Mouse (Mus musculus): ENCODE results near the gene Megf6. TPM values are rescaled to one million over a fixed set of nuclear protein-coding genes. Genes with fewer than 3 reads are reported as not detected.

Megf6 gene
- polyA plus RNA-seq, 1 experiment from 2014 or later, result 9.6 TPM

GRCm38 (mm10) chr4:154226678-154227077, 56.1 kb downstream of the Megf6 start:
- Histone ChIP-seq H3K36me3 (no peaks in the 10 kb centered on the region), H3K4me2 (no peak overlapping the region), H3K4me3 (no peak overlapping the region), H3K9me3 (no peaks in the 10 kb centered on the region), H3K27ac (no peak overlapping the region), H3K4me1 (replicated peaks) (peaks cover 36% of the 10 kb centered on the region), H3K9ac (no peak overlapping the region), H3K27me3 (no peaks in the 10 kb centered on the region)
- no peak for ATAC-seq (ENCODE audit: low FRiP score)
- 82% methylated on average over 11 of the region's 11 CpGs for WGBS

- H3K27me3 ChIP-seq, result no peaks in the 10 kb centered on the region
- no peaks in the 10 kb centered on the region for H3K9me3 ChIP-seq
- H3K27ac ChIP-seq, result no peak overlapping the region
- H3K4me2 ChIP-seq, result no peak overlapping the region
- H3K4me1 ChIP-seq (replicated peaks), result peaks cover 38% of the 10 kb centered on the region
- no peak overlapping the region for H3K9ac ChIP-seq
- WGBS, result 62% methylated on average over 11 of the region's 11 CpGs
- ATAC-seq (ENCODE audit: low FRiP score), result no peak
- H3K4me3 ChIP-seq, result no peak overlapping the region
- H3K36me3 ChIP-seq, result no peaks in the 10 kb centered on the region
Observed at GRCm38 (mm10) chr4:154228336-154228735, 57.8 kb downstream of the Megf6 start.

- H3K27me3 ChIP-seq, result no peaks in the 10 kb centered on the region
- WGBS, result 97% methylated on average over 9 of the region's 9 CpGs
- no peak overlapping the region for H3K4me2 ChIP-seq
- H3K27ac ChIP-seq, result no peak overlapping the region
- H3K4me3 ChIP-seq, result no peak overlapping the region
- no peak for ATAC-seq (ENCODE audit: low FRiP score)
- no peaks in the 10 kb centered on the region for H3K9me3 ChIP-seq
- H3K9ac ChIP-seq, result no peak overlapping the region
- no peaks in the 10 kb centered on the region for H3K36me3 ChIP-seq
- peaks cover 25% of the 10 kb centered on the region for H3K4me1 ChIP-seq (replicated peaks)
Observed at GRCm38 (mm10) chr4:154229569-154229968, 59.0 kb downstream of the Megf6 start.

DNA sequence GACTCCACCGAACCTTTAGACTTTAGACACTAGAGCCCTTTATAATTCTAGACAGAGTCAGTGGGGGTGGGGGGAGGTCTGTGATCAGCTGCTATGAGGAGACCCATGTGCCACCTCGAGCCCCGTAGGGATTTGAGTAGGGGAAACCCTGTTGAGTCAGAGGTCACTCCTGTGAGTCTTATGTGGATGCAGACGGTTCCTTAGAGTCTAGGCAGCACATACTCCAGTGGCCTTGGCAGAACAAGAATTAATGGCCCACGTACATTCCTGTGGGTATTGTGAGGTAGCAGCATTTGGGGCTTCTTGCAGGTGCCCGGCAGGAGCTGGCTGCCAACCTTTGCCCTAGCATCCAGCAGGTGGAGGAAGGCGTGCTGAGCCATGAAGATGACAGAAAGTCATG, 60.9 kb downstream of the Megf6 start:
- no peak overlapping the region for H3K4me3 ChIP-seq
- WGBS, result 85% methylated on average over 7 of the region's 7 CpGs

DNA sequence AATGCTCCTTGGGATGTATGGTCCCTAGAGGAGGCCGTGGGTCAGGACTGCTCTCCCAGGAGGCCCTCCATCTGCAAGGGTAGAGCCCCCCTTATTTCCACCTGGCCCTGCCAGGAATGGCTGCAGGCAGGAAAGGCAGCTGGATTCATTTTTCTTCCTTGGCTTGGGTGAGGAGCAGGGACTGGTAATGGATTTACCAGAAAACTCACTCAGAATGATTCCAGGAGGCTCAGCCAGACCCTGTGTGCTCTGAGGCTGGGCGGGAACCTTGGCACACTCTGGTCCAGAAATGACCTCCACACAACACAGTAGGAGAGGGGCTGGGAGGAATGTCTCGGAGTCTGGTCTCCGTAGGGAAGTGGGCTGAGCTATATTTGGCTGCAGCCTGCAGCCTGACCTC, 61.8 kb downstream of the Megf6 start:
- ATAC-seq (ENCODE audit: low FRiP score), result no peak

More for the DNA sequence above, 60.9 kb downstream of the Megf6 start:
- Histone ChIP-seq H3K4me2 (no peak overlapping the region), H3K9ac (no peak overlapping the region), H3K27me3 (no peaks in the 10 kb centered on the region), H3K4me1 (replicated peaks) (peaks cover 21% of the 10 kb centered on the region), H3K9me3 (no peaks in the 10 kb centered on the region), H3K36me3 (no peaks in the 10 kb centered on the region), H3K27ac (no peak overlapping the region)
- no peak for ATAC-seq (ENCODE audit: low FRiP score)

DNA sequence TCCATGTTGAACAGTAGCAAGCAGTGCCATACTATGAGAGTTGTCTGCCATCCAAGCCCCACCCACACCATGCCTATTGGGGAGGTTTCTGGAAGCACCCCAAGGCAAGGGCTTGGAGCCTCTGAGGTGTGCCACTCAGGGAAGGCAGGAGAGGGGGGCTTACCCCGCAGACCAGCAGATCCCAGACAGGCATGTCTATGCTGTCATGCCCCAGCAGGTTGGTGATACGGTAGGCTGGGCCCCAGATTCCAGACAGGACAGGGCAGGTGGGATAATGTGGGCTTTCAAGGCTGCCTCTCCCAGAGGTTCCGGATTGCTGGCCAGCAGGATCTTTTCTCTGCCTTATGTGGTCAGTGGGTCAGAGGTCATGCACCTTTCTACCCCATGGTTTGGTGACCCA, 65.5 kb downstream of the Megf6 start:
- Histone ChIP-seq H3K4me2 (no peak overlapping the region), H3K27me3 (0 out of 2 replicates have a peak, but pooled peaks cover 6% of the 10 kb centered on the region), H3K27ac (no peak overlapping the region), H3K9me3 (no peaks in the 10 kb centered on the region), H3K4me3 (no peak overlapping the region), H3K4me1 (replicated peaks) (peaks cover 34% of the 10 kb centered on the region), H3K9ac (no peak overlapping the region), H3K36me3 (no peaks in the 10 kb centered on the region)
- WGBS, result 70% methylated on average over 3 of the region's 3 CpGs
- no peak for ATAC-seq (ENCODE audit: low FRiP score)

More for the DNA sequence above, 61.8 kb downstream of the Megf6 start:
- Histone ChIP-seq H3K4me3 (no peak overlapping the region), H3K9ac (no peak overlapping the region), H3K36me3 (no peaks in the 10 kb centered on the region), H3K27me3 (no peaks in the 10 kb centered on the region), H3K4me1 (replicated peaks) (peaks cover 30% of the 10 kb centered on the region), H3K27ac (no peak overlapping the region), H3K4me2 (no peak overlapping the region), H3K9me3 (no peaks in the 10 kb centered on the region)
- 69% methylated on average over 4 of the region's 4 CpGs for WGBS

DNA sequence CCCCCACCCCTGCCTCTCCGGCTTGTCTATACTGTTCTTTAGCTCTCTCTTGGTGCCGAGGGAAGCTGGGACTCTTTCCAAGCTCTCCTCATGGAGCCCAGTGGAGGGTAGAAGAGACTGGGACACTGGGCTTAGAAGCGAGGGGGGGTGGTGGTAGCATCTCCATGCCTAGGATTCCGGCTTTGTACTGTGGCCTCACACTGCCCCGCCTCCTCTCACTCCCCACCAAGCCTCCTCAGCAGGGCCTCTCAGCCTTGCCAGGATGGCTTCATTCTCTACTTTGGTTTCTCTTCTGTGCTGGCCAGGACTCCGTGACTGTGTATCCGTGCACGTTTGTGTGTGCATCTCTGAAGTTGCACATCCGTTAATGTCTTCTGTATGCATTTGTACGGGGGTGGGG, 66.4 kb downstream of the Megf6 start:
- Histone ChIP-seq H3K27ac (no peak overlapping the region), H3K36me3 (no peaks in the 10 kb centered on the region), H3K9ac (peak overlapping the region; percentile 43; the same call in 1 of the 2 replicates), H3K9me3 (no peaks in the 10 kb centered on the region), H3K4me1 (replicated peaks) (peaks cover 25% of the 10 kb centered on the region), H3K27me3 (0 out of 2 replicates have a peak, but pooled peaks cover 6% of the 10 kb centered on the region), H3K4me2 (peak overlapping the region; percentile 46), H3K4me3 (no peak overlapping the region; the same call in 1 of the 2 replicates)
- 10% methylated on average over 10 of the region's 10 CpGs for WGBS
- peak; percentile 67; the same call in 1 of the 2 replicates for ATAC-seq (ENCODE audit: low FRiP score)

GRCm38 (mm10) chr4:154237306-154237705, 66.8 kb downstream of the Megf6 start:
- no peak overlapping the region for H3K27ac ChIP-seq
- 0 out of 2 replicates have a peak, but pooled peaks cover 6% of the 10 kb centered on the region for H3K27me3 ChIP-seq
- no peaks in the 10 kb centered on the region for H3K36me3 ChIP-seq
- H3K4me2 ChIP-seq, result peak overlapping the region; percentile 46
- ATAC-seq (ENCODE audit: low FRiP score), result peak; percentile 70
- H3K4me3 ChIP-seq, result peak overlapping the region; percentile 7; the same call in 1 of the 2 replicates
- peak overlapping the region; percentile 43; the same call in 1 of the 2 replicates for H3K9ac ChIP-seq
- WGBS, result 4% methylated on average over 9 of the region's 9 CpGs
- no peaks in the 10 kb centered on the region for H3K9me3 ChIP-seq
- H3K4me1 ChIP-seq (replicated peaks), result peaks cover 21% of the 10 kb centered on the region

DNA sequence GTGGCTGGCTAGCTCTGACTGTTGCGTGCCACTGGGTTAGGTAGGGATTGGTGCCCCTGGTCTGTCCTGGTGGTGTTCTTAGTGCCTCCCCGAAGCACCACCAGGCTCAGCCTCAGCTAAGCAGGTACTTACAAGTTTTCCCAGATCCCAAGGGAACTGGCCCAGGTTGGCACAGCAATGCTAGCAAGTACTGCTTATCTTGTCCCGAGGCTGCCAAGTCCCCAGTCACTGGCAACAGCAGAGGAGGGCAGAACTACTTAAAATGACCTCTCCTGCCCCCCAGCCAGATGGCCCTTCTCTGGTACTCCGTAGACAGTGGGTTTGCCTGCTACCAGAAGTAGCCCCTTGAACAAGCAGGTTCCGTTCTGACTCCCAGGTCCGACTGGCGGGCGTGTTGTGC, 68.7 kb downstream of the Megf6 start:
- Histone ChIP-seq H3K27me3 (0 out of 2 replicates have a peak, but pooled peaks cover 6% of the 10 kb centered on the region), H3K9ac (no peak overlapping the region), H3K4me1 (replicated peaks) (peaks cover 19% of the 10 kb centered on the region), H3K4me2 (no peak overlapping the region), H3K9me3 (no peaks in the 10 kb centered on the region), H3K36me3 (no peaks in the 10 kb centered on the region), H3K4me3 (no peak overlapping the region), H3K27ac (no peak overlapping the region)
- WGBS, result 82% methylated on average over 8 of the region's 8 CpGs
- no peak for ATAC-seq (ENCODE audit: low FRiP score)

GRCm38 (mm10) chr4:154240608-154241007, 70.1 kb downstream of the Megf6 start:
- H3K4me2 ChIP-seq, result no peak overlapping the region
- no peak overlapping the region for H3K4me3 ChIP-seq
- H3K9me3 ChIP-seq, result no peaks in the 10 kb centered on the region
- ATAC-seq (ENCODE audit: low FRiP score), result no peak
- H3K9ac ChIP-seq, result no peak overlapping the region
- no peak overlapping the region for H3K27ac ChIP-seq
- peaks cover 19% of the 10 kb centered on the region for H3K4me1 ChIP-seq (replicated peaks)
- 76% methylated on average over 11 of the region's 11 CpGs for WGBS
- H3K36me3 ChIP-seq, result no peaks in the 10 kb centered on the region
- H3K27me3 ChIP-seq, result 0 out of 2 replicates have a peak, but pooled peaks cover 6% of the 10 kb centered on the region

GRCm38 (mm10) chr4:154245342-154245741, 74.8 kb downstream of the Megf6 start:
- Histone ChIP-seq H3K27me3 (no peaks in the 10 kb centered on the region), H3K4me3 (no peak overlapping the region), H3K4me1 (replicated peaks) (peaks cover 36% of the 10 kb centered on the region), H3K27ac (no peak overlapping the region), H3K36me3 (no peaks in the 10 kb centered on the region), H3K9ac (no peak overlapping the region), H3K9me3 (no peaks in the 10 kb centered on the region), H3K4me2 (no peak overlapping the region)
- 79% methylated on average over 7 of the region's 7 CpGs for WGBS
- ATAC-seq (ENCODE audit: low FRiP score), result no peak

- peaks cover 36% of the 10 kb centered on the region for H3K4me1 ChIP-seq (replicated peaks)
- ATAC-seq (ENCODE audit: low FRiP score), result no peak
Observed at GRCm38 (mm10) chr4:154246115-154247040, 75.8 kb downstream of the Megf6 start.

More at GRCm38 (mm10) chr4:154246115-154247040, 75.8 kb downstream of the Megf6 start:
- Histone ChIP-seq H3K4me2 (0 out of 2 replicates have a peak overlapping the region, but pooled peaks have one; percentile 33), H3K36me3 (no peaks in the 10 kb centered on the region), H3K4me3 (no peak overlapping the region), H3K9ac (no peak overlapping the region), H3K9me3 (no peaks in the 10 kb centered on the region), H3K27ac (no peak overlapping the region), H3K27me3 (no peaks in the 10 kb centered on the region)
- WGBS, result 8% methylated on average over 18 of the region's 19 CpGs
